Mouse (Mus musculus): ENCODE data around the gene Klk12. TPM values are rescaled to one million over a fixed set of nuclear protein-coding genes. Genes with fewer than 3 reads are reported as not detected.
A peak's percentile ranks its signal among the peaks of the same experiment; 100 is the strongest.

The Klk12 gene
- total and polyA plus RNA-seq, 2 experiments from 2014 or later, result not detected

DNA sequence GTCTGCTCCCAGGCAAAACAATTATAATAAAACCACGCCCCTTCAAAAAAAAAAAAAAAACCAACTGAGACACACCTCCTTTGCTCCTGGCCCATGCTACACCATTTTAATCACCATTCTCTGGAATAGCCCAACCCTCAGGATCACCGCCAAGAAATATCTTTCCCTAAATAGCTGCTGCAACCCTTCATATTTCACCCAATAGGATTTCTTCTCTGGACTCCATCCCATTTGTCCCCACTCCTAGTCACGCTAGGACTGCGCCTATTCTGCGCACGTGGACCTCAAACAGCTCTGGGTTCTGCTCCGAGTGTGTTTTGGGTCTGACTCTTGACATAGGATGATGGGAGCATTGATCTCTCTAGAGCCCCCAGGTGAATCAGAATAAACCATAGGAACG, 27.7 kb downstream of the Klk12 start:
- WGBS, result 3% methylated on average over 7 of the region's 8 CpGs
- DNase-seq (ENCODE audit: low spot score) (peak; percentile 8), ATAC-seq (ENCODE audit: low FRiP score) (peak; percentile 15; the same call in 1 of the 2 replicates)
- Histone ChIP-seq H3K27me3 (ENCODE audit: insufficient read depth, low read length) (peaks cover 10% of the 10 kb centered on the region; the same call in 1 of the 2 replicates), H3K27ac (ENCODE audit: low read depth, low read length) (no peak overlapping the region), H3K9me3 (ENCODE audit: low read length) (no peaks in the 10 kb centered on the region), H3K9ac (replicated peaks; ENCODE audit: low read length, poor library complexity, severe bottlenecking) (peak overlapping the region; percentile 54), H3K4me3 (ENCODE audit: low read depth, low read length) (peak overlapping the region; percentile 52), H3K4me1 (ENCODE audit: insufficient read depth, low read length) (no peaks in the 10 kb centered on the region; the same call in 1 of the 2 replicates), H3K36me3 (ENCODE audit: insufficient read depth, low read length) (no peaks in the 10 kb centered on the region), H3K4me2 (ENCODE audit: low read depth, low read length, poor library complexity, severe bottlenecking) (peak overlapping the region; percentile 90)
- TF ChIP-seq CTCF (IDR thresholded peaks at IDR 0.05), result no peak

- TF ChIP-seq CTCF (IDR thresholded peaks at IDR 0.05), result no peak
- Histone ChIP-seq H3K4me1 (ENCODE audit: insufficient read depth, low read length) (no peaks in the 10 kb centered on the region; the same call in 1 of the 2 replicates), H3K4me3 (ENCODE audit: low read depth, low read length) (peak within 1 kb of the TSS; percentile 52), H3K9ac (replicated peaks; ENCODE audit: low read length, poor library complexity, severe bottlenecking) (peak within 1 kb of the TSS; percentile 54), H3K36me3 (ENCODE audit: insufficient read depth, low read length) (no peaks in the 10 kb centered on the region), H3K9me3 (ENCODE audit: low read length) (no peaks in the 10 kb centered on the region), H3K4me2 (ENCODE audit: low read depth, low read length, poor library complexity, severe bottlenecking) (peak within 1 kb of the TSS; percentile 90), H3K27ac (ENCODE audit: low read depth, low read length) (no peak within 1 kb of the TSS), H3K27me3 (ENCODE audit: insufficient read depth, low read length) (peaks cover 10% of the 10 kb centered on the region; the same call in 1 of the 2 replicates)
- peak; percentile 64; the same call in 1 of the 2 replicates for ATAC-seq (ENCODE audit: low FRiP score)
- DNase-seq (ENCODE audit: low spot score), result no peak
- WGBS, result 2% methylated on average over 28 of the region's 28 CpGs
Observed at GRCm38 (mm10) chr7:43797333-43797769, 28.7 kb downstream of the Klk12 start, which contains the start of gene Klk8. TSS of gene Klk8 (plus strand) at chr7:43797577.

GRCm38 (mm10) chr7:43797844-43798462, 29.3 kb downstream of the Klk12 start:
- DNase-seq (ENCODE audit: low spot score) (no peak), ATAC-seq (ENCODE audit: low FRiP score) (peak; percentile 32)
- Histone ChIP-seq H3K4me1 (ENCODE audit: insufficient read depth, low read length) (no peaks in the 10 kb centered on the region; the same call in 1 of the 2 replicates), H3K4me2 (ENCODE audit: low read depth, low read length, poor library complexity, severe bottlenecking) (peak overlapping the region; percentile 90), H3K27me3 (ENCODE audit: insufficient read depth, low read length) (peaks cover 10% of the 10 kb centered on the region; the same call in 1 of the 2 replicates), H3K9me3 (ENCODE audit: low read length) (no peaks in the 10 kb centered on the region), H3K36me3 (ENCODE audit: insufficient read depth, low read length) (no peaks in the 10 kb centered on the region), H3K4me3 (ENCODE audit: low read depth, low read length) (peak overlapping the region; percentile 52), H3K9ac (replicated peaks; ENCODE audit: low read length, poor library complexity, severe bottlenecking) (peak overlapping the region; percentile 54; the same call in 1 of the 2 replicates), H3K27ac (ENCODE audit: low read depth, low read length) (no peak overlapping the region)
- WGBS, result 42% methylated on average over 13 of the region's 13 CpGs
- no peak for TF ChIP-seq CTCF (IDR thresholded peaks at IDR 0.05)

DNA sequence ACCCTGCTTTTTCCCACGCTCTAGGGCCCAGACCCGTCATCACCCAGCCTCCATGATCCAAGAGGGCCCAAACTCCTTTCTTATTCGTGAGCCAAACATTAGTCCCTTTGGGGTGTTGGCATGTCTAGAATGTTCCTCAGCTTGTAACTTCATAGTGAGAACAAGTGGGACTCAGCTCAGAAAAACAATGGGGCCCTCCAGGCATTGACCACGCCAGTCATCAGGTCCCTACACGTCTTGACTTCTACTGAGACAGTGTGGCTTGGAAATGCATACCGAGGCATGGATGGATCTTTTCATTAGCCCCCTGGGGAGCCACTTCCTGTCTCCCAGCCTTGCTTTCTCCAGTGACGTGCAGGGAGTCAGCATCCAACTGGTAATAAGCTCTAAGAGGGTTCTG, 31.2 kb downstream of the Klk12 start:
- no peak for ATAC-seq (ENCODE audit: low FRiP score)

DNA sequence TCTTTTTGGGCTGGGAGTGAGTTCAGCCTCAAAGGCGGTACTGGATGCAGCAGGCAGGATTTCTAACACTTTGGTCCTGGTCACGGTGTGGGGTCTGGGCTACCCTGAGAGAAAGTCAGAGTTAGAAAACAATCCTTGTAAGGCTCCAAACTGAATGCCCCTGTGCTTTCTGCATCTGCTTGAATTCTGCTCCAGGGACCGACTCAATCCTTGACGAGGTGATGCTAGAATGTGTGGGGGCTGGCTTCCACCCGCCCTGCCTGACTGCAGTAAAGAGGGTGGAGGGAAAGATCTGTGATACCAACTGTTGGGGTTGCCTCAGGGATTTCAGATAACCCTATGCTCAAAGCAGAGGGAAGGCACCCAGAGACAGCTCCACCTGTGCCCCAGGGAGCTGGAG, 42.3 kb downstream of the Klk12 start, which contains the start of gene Klk7:
Gene Klk7 (plus strand): TSS at position 301 of the 400 bp plus-strand sequence.
- 47% methylated on average over 5 of the region's 5 CpGs for WGBS
- Histone ChIP-seq H3K36me3 (ENCODE audit: insufficient read depth, low read length) (no peaks in the 10 kb centered on the region), H3K27ac (ENCODE audit: low read depth, low read length) (no peak within 1 kb of the TSS), H3K27me3 (ENCODE audit: insufficient read depth, low read length) (no peaks in the 10 kb centered on the region), H3K4me3 (ENCODE audit: low read depth, low read length) (no peak within 1 kb of the TSS), H3K4me1 (ENCODE audit: insufficient read depth, low read length) (no peaks in the 10 kb centered on the region), H3K4me2 (ENCODE audit: low read depth, low read length, poor library complexity, severe bottlenecking) (no peak within 1 kb of the TSS), H3K9ac (replicated peaks; ENCODE audit: low read length, poor library complexity, severe bottlenecking) (no peak within 1 kb of the TSS), H3K9me3 (ENCODE audit: low read length) (no peaks in the 10 kb centered on the region)
- DNase-seq (ENCODE audit: low spot score) (no peak), ATAC-seq (ENCODE audit: low FRiP score) (no peak)
- no peak for TF ChIP-seq CTCF (IDR thresholded peaks at IDR 0.05)

More for the DNA sequence above, 31.2 kb downstream of the Klk12 start:
- no peak overlapping the region for H3K27ac ChIP-seq (ENCODE audit: low read depth, low read length)
- no peaks in the 10 kb centered on the region; the same call in 1 of the 2 replicates for H3K4me1 ChIP-seq (ENCODE audit: insufficient read depth, low read length)
- no peaks in the 10 kb centered on the region for H3K36me3 ChIP-seq (ENCODE audit: insufficient read depth, low read length)
- H3K9me3 ChIP-seq (ENCODE audit: low read length), result no peaks in the 10 kb centered on the region
- TF ChIP-seq CTCF (IDR thresholded peaks at IDR 0.05), result no peak
- 68% methylated on average over 7 of the region's 7 CpGs for WGBS
- H3K27me3 ChIP-seq (ENCODE audit: insufficient read depth, low read length), result peaks cover 9% of the 10 kb centered on the region; the same call in 1 of the 2 replicates
- H3K4me2 ChIP-seq (ENCODE audit: low read depth, low read length, poor library complexity, severe bottlenecking), result no peak overlapping the region
- no peak for DNase-seq (ENCODE audit: low spot score)
- no peak overlapping the region for H3K9ac ChIP-seq (replicated peaks; ENCODE audit: low read length, poor library complexity, severe bottlenecking)
- no peak overlapping the region for H3K4me3 ChIP-seq (ENCODE audit: low read depth, low read length)

DNA sequence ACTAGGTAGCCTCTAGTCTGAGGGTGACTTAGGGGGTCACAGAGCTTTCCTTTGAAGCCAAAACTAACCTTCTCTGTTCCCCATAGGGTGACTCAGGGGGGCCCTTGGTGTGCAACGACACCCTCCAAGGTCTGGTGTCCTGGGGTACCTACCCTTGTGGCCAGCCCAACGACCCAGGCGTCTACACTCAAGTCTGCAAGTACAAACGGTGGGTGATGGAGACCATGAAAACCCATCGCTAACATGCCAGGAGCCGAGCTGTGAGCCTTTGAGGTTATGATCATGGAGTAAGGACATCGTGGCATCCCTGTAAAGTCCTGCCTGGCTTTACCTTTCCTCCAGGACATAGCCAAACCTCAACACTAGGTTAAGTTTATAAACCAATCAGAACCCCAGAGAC, 46.5 kb downstream of the Klk12 start:
- Histone ChIP-seq H3K27ac (ENCODE audit: low read depth, low read length) (no peak overlapping the region), H3K27me3 (ENCODE audit: insufficient read depth, low read length) (no peaks in the 10 kb centered on the region), H3K4me1 (ENCODE audit: insufficient read depth, low read length) (no peaks in the 10 kb centered on the region), H3K36me3 (ENCODE audit: insufficient read depth, low read length) (no peaks in the 10 kb centered on the region), H3K9ac (replicated peaks; ENCODE audit: low read length, poor library complexity, severe bottlenecking) (no peak overlapping the region), H3K4me3 (ENCODE audit: low read depth, low read length) (no peak overlapping the region), H3K9me3 (ENCODE audit: low read length) (no peaks in the 10 kb centered on the region), H3K4me2 (ENCODE audit: low read depth, low read length, poor library complexity, severe bottlenecking) (no peak overlapping the region)
- ATAC-seq (ENCODE audit: low FRiP score) (no peak), DNase-seq (ENCODE audit: low spot score) (no peak)
- no peak for TF ChIP-seq CTCF (IDR thresholded peaks at IDR 0.05)
- WGBS, result 88% methylated on average over 7 of the region's 7 CpGs
